Mouse (Mus musculus): ENCODE results near the gene Tpcn1.

Gene Tpcn1

GRCm38 (mm10) chr5:120503144-120503795, 85.2 kb downstream of the Tpcn1 start, which contains the start of gene Plbd2:
Plbd2 (minus strand) TSS chr5:120503625.
- no peak for TF ChIP-seq GATA4 (IDR thresholded peaks at IDR 0.05; ENCODE audit: insufficient replicate concordance, low read length)

GRCm38 (mm10) chr5:120502675-120503143, 85.8 kb downstream of the Tpcn1 start:
- TF ChIP-seq GATA4 (IDR thresholded peaks at IDR 0.05; ENCODE audit: insufficient replicate concordance, low read length): no peak

GRCm38 (mm10) chr5:120502147-120502621, 86.3 kb downstream of the Tpcn1 start:
- TF ChIP-seq GATA4 (IDR thresholded peaks at IDR 0.05; ENCODE audit: insufficient replicate concordance, low read length): no peak

- TF ChIP-seq GATA4 (IDR thresholded peaks at IDR 0.05; ENCODE audit: insufficient replicate concordance, low read length): no peak
Measured at GRCm38 (mm10) chr5:120499202-120499601, 89.3 kb downstream of the Tpcn1 start.

GRCm38 (mm10) chr5:120497071-120497470, 91.4 kb downstream of the Tpcn1 start:
- no peak for TF ChIP-seq GATA4 (IDR thresholded peaks at IDR 0.05; ENCODE audit: insufficient replicate concordance, low read length)

GRCm38 (mm10) chr5:120495703-120496226, 92.7 kb downstream of the Tpcn1 start:
- TF ChIP-seq GATA4 (IDR thresholded peaks at IDR 0.05; ENCODE audit: insufficient replicate concordance, low read length): no peak

GRCm38 (mm10) chr5:120495064-120495702, 93.3 kb downstream of the Tpcn1 start:
- TF ChIP-seq GATA4 (IDR thresholded peaks at IDR 0.05; ENCODE audit: insufficient replicate concordance, low read length): no peak

- no peak for TF ChIP-seq GATA4 (IDR thresholded peaks at IDR 0.05; ENCODE audit: insufficient replicate concordance, low read length)
Measured at GRCm38 (mm10) chr5:120493873-120494395, 94.5 kb downstream of the Tpcn1 start.

- TF ChIP-seq GATA4 (IDR thresholded peaks at IDR 0.05; ENCODE audit: insufficient replicate concordance, low read length): no peak
Measured at GRCm38 (mm10) chr5:120493440-120493839, 95.0 kb downstream of the Tpcn1 start.

- no peak for TF ChIP-seq GATA4 (IDR thresholded peaks at IDR 0.05; ENCODE audit: insufficient replicate concordance, low read length)
Measured at GRCm38 (mm10) chr5:120492437-120492836, 96.0 kb downstream of the Tpcn1 start.

- no peak for TF ChIP-seq GATA4 (IDR thresholded peaks at IDR 0.05; ENCODE audit: insufficient replicate concordance, low read length)
Measured at GRCm38 (mm10) chr5:120490679-120491192, 97.7 kb downstream of the Tpcn1 start.

GRCm38 (mm10) chr5:120487844-120488243, 100.6 kb downstream of the Tpcn1 start:
- no peak for TF ChIP-seq GATA4 (IDR thresholded peaks at IDR 0.05; ENCODE audit: insufficient replicate concordance, low read length)

Data from liver, adult (tissue).